Mouse (Mus musculus) spleen, adult 2 months (tissue): ENCODE results near the gene BC025446.

Experiments used
- CTCF ChIP-seq: fragments of 200-500 bp; IDR thresholded peaks from 2 replicates; pipeline ENCODE4 v1.5.1; 2011; ENCODE audit warnings: mild to moderate bottlenecking, inconsistent platforms; ENCODE audit not compliant: insufficient read depth, insufficient read length, insufficient replicate concordance; ENCODE audit errors: extremely low read depth
- POLR2A ChIP-seq: fragments of 200-500 bp; IDR thresholded peaks from 2 replicates; pipeline ENCODE4 v1.6.1; 2011; ENCODE audit warnings: low read depth, low read length, inconsistent platforms

DNA sequence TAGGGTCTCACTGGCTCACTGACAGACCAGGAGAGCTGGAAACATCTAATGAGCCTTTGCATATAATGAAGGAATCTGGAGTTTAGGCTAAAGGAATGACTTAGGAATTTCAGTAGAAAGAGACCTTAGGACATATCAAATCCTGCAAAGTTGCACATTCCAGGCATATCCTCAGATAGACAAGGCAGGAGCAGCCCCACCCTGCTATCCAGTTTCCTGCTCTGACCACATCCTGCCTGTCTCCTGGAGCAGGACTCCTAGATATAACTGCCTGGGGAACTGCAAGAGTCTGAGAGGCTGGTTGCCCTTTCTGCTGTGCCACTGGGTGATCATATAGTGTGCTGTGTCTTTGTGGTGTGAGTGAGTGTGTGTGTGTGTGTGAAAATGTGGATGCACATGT, 54.0 kb downstream of the BC025446 start:
- TF ChIP-seq POLR2A (no peak), CTCF (no peak)
